Mouse (Mus musculus) embryonic facial prominence, embryonic 11.5 days (tissue): ENCODE measurements at regions not wholly inside any gene's neighbourhood (a gene's known extent, or its start where the extent isn't known, plus 50 kb on each side); places are given as distances from the start of the nearest gene placed in this dataset.
A peak's percentile ranks its signal among the peaks of the same experiment; 100 is the strongest.

Experiments used
- ATAC-seq: fragments of 200-750 bp; cut with Nextera tagmentation; replicated peaks from 2 replicates; pipeline ENCODE4 v1.8.0; 2017; ENCODE audit warnings: low read depth; ENCODE audit not compliant: insufficient number of reproducible peaks, low FRiP score, low TSS enrichment
- DNase-seq: peaks from one replicate; pipeline ENCODE4 v3.0.0-alpha.2; 2015; ENCODE audit warnings: low spot score
- H3K27ac ChIP-seq: fragments of 300-500 bp; sonication (generic); replicated peaks from 2 replicates; pipeline ENCODE4 v1.5.1; 2014; ENCODE audit warnings: mild to moderate bottlenecking, low read depth, low read length, control low read depth
- H3K27me3 ChIP-seq: fragments of 300-500 bp; sonication (generic); 2 replicates; pipeline ENCODE4 v1.6.1; 2014; ENCODE audit warnings: mild to moderate bottlenecking, low read length, moderate library complexity, mixed read lengths; ENCODE audit not compliant: control insufficient read depth, insufficient read depth
- H3K36me3 ChIP-seq: fragments of 300-500 bp; sonication (generic); replicated peaks from 2 replicates; pipeline ENCODE4 v1.6.1; 2014; ENCODE audit warnings: low read depth, mild to moderate bottlenecking, low read length, moderate library complexity, mixed read lengths; ENCODE audit not compliant: control insufficient read depth, insufficient read depth
- H3K4me1 ChIP-seq: fragments of 300-500 bp; sonication (generic); 2 replicates; pipeline ENCODE4 v1.6.1; 2014; ENCODE audit warnings: low read length, mixed read lengths; ENCODE audit not compliant: control insufficient read depth, insufficient read depth
- H3K4me2 ChIP-seq: fragments of 300-500 bp; sonication (generic); 2 replicates; pipeline ENCODE4 v1.6.1; 2014; ENCODE audit warnings: low read depth, mild to moderate bottlenecking, control low read depth, low read length, moderate library complexity
- H3K4me3 ChIP-seq: fragments of 300-500 bp; sonication (generic); 2 replicates; pipeline ENCODE4 v1.5.1; 2014; ENCODE audit warnings: low read depth, low read length, control low read depth
- H3K9ac ChIP-seq: fragments of 300-500 bp; sonication (generic); replicated peaks from 2 replicates; pipeline ENCODE4 v1.6.1; 2014; ENCODE audit warnings: mild to moderate bottlenecking, control low read depth, low read length
- H3K9me3 ChIP-seq: fragments of 300-500 bp; sonication (generic); replicated peaks from 2 replicates; pipeline ENCODE4 v1.6.1; 2016; ENCODE audit warnings: mild to moderate bottlenecking, low read length, inconsistent platforms, mixed read lengths; ENCODE audit not compliant: control insufficient read depth
- WGBS: fragments of 180-500 bp; shearing (Covaris S2); extraction: QIAGEN DNeasy Blood & Tissue Kit; methylation state at CpG from one replicate; pipeline ENCODE4 v1.1.7; 2014; 5-methylcytosine and 5-hydroxymethylcytosine counted together

GRCm38 (mm10) chr8:6577868-6578634 lies 1472.9 kb upstream of the Slc10a2 start:
- H3K36me3 ChIP-seq = no peaks in the 10 kb centered on the region
- H3K27ac ChIP-seq = no peak overlapping the region
- no peaks in the 10 kb centered on the region for H3K27me3 ChIP-seq
- H3K9me3 ChIP-seq = no peaks in the 10 kb centered on the region
- 71% methylated on average over 4 of the region's 4 CpGs for WGBS
- H3K9ac ChIP-seq = no peak overlapping the region
- H3K4me3 ChIP-seq = no peak overlapping the region
- H3K4me1 ChIP-seq = no peaks in the 10 kb centered on the region
- DNase-seq (no peak), ATAC-seq (no peak)
- H3K4me2 ChIP-seq = no peak overlapping the region

- no peak overlapping the region for H3K27ac ChIP-seq
- WGBS = 66% methylated on average over 4 of the region's 4 CpGs
- no peaks in the 10 kb centered on the region for H3K36me3 ChIP-seq
- H3K9ac ChIP-seq = no peak overlapping the region
- DNase-seq = no peak
- no peaks in the 10 kb centered on the region for H3K4me1 ChIP-seq
- no peaks in the 10 kb centered on the region for H3K27me3 ChIP-seq
- no peak for ATAC-seq
- no peak overlapping the region for H3K4me2 ChIP-seq
- no peaks in the 10 kb centered on the region for H3K9me3 ChIP-seq
- no peak overlapping the region for H3K4me3 ChIP-seq
Observed at GRCm38 (mm10) chr8:6575241-6575640, 1470.1 kb upstream of the Slc10a2 start.

GRCm38 (mm10) chr8:6573492-6573891 lies 1468.3 kb upstream of the Slc10a2 start:
- ATAC-seq = no peak
- Histone ChIP-seq H3K27ac (no peak overlapping the region), H3K9me3 (no peaks in the 10 kb centered on the region), H3K27me3 (no peaks in the 10 kb centered on the region), H3K4me2 (no peak overlapping the region), H3K9ac (no peak overlapping the region), H3K4me3 (no peak overlapping the region), H3K36me3 (no peaks in the 10 kb centered on the region), H3K4me1 (no peaks in the 10 kb centered on the region)
- WGBS = 93% methylated on average over 3 of the region's 3 CpGs
- DNase-seq = no peak

DNA sequence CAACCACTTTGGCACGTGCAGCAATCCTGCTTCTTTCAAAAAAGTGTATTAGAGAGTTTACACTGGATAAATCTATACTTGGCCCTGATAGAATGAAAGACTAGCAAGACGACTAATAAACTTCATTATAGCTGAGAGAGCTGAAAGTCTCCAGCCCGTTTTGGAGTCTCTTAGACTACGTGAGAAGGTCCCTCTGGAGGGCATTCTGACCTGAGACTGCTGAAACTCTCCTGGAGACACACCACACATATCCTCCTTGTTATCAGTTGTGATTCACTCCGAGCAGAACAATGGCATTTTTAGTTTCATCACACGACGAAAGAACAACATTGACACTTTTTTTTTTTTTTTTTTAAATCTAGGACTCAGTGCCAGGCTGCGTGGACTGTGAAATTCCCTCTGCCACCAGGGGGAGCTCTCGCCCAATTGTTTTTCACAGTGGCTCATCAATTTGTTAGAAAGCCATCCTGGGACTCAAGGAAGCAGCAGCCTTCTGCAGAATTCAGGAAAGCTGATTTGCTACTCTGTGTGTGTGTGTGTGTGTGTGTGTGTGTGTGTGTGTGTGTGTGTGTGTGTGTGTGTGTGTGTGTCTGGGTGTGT lies 1467.0 kb upstream of the Slc10a2 start:
- no peaks in the 10 kb centered on the region for H3K4me1 ChIP-seq
- no peaks in the 10 kb centered on the region for H3K27me3 ChIP-seq
- H3K4me2 ChIP-seq = no peak overlapping the region
- peak; percentile 88 for DNase-seq
- no peak overlapping the region for H3K4me3 ChIP-seq
- H3K36me3 ChIP-seq = no peaks in the 10 kb centered on the region
- peak; percentile 34; the same call in 1 of the 2 replicates for ATAC-seq
- H3K9ac ChIP-seq = no peak overlapping the region
- H3K27ac ChIP-seq = no peak overlapping the region
- H3K9me3 ChIP-seq = no peaks in the 10 kb centered on the region
- WGBS = 34% methylated on average over 9 of the region's 9 CpGs

DNA sequence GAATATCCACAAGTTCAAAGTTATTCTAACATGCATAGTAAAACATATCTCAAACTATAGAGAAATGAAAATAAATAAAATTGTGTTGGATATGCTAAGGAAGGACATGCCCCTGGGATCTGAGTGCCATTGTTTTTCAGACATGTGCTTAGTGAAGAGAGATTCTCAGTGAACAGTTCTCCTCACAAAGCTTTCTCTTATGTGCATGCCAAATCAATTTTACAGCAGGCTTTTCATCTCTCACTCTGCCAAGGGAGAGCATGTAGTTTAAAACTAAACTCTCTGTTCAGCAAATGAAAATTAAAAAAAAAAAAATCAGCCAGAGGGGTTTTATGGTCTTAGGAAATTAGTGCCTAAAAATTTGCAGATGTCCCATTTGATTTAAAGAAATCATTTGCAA lies 1445.8 kb upstream of the Slc10a2 start:
- no peak overlapping the region for H3K27ac ChIP-seq
- DNase-seq = peak; percentile 15
- no peak overlapping the region for H3K9ac ChIP-seq
- no peak overlapping the region for H3K4me2 ChIP-seq
- ATAC-seq = no peak
- no peak overlapping the region for H3K4me3 ChIP-seq
- no peaks in the 10 kb centered on the region for H3K9me3 ChIP-seq
- H3K4me1 ChIP-seq = no peaks in the 10 kb centered on the region
- no peaks in the 10 kb centered on the region for H3K27me3 ChIP-seq
- no peaks in the 10 kb centered on the region for H3K36me3 ChIP-seq

- H3K27ac ChIP-seq = no peak overlapping the region
- DNase-seq (peak; percentile 38), ATAC-seq (no peak)
- H3K4me1 ChIP-seq = no peaks in the 10 kb centered on the region
- no peak overlapping the region for H3K9ac ChIP-seq
- H3K27me3 ChIP-seq = no peaks in the 10 kb centered on the region
- no peaks in the 10 kb centered on the region for H3K36me3 ChIP-seq
- WGBS = 45% methylated on average over 5 of the region's 5 CpGs
- no peak overlapping the region for H3K4me2 ChIP-seq
- no peaks in the 10 kb centered on the region for H3K9me3 ChIP-seq
- H3K4me3 ChIP-seq = no peak overlapping the region
Observed at GRCm38 (mm10) chr8:6527171-6527570, 1422.0 kb upstream of the Slc10a2 start.

DNA sequence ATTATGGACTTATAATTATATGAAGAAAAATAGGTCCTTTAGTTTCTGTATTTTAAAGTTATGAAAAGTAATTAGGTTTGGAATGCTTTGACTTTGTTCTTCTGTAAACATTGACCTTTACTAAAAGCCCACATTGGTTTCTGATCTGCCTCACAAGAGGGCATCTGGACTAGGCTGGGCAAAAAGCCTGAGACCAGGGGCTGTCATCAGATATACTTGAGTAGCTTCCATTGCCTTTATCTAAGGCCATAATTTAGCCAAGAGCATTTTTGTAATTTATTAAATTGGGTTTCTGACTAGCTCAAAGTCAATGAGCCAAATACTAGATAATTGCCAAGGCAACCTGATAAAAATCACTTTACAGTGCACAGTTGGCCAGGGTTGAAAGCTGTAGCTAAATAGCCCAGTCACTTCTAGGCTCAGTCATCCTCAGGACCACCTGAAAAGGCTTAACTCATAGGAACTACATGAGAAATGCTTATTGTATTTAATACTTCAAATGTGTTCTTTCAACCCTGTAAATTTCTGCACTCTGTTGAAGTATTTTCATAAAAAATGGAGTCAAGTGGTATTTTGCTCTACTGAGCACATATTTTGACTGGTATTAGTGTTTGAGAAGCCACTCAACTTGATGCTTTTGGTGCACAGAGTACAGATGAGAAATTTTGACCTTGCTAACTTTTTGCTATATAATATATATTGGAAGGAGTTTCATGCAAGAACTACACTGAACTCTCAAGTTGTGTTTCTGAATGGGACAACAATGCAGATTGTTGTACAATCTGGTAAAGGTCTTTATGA lies 1410.9 kb upstream of the Slc10a2 start:
- no peak overlapping the region for H3K27ac ChIP-seq
- no peaks in the 10 kb centered on the region for H3K27me3 ChIP-seq
- H3K4me1 ChIP-seq = no peaks in the 10 kb centered on the region
- H3K4me2 ChIP-seq = no peak overlapping the region
- no peaks in the 10 kb centered on the region for H3K9me3 ChIP-seq
- no peak for ATAC-seq
- H3K9ac ChIP-seq = no peak overlapping the region
- H3K4me3 ChIP-seq = no peak overlapping the region
- H3K36me3 ChIP-seq = no peaks in the 10 kb centered on the region
- DNase-seq = peak; percentile 25

DNA sequence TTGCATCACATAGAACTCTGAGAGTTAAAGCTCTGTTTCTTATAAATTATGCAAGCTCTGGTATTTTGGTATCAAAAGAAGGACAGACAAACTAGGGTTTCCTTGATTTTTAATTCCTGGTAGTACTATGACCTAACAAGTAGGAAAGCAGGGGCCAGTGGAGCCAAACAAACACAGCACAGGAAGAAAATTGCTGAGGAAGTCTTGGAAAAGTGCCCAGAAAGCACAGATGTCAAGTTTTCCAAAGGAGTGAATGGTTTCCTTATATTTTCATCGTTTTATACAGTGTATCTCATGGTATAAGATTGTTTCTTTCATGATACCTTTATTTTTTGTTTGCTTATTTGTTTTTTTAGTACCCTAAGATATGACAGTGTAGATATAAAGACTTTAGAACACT lies 1387.3 kb upstream of the Slc10a2 start:
- Histone ChIP-seq H3K27ac (no peak overlapping the region), H3K9me3 (no peaks in the 10 kb centered on the region), H3K9ac (no peak overlapping the region), H3K27me3 (no peaks in the 10 kb centered on the region), H3K4me1 (no peaks in the 10 kb centered on the region), H3K36me3 (no peaks in the 10 kb centered on the region), H3K4me2 (no peak overlapping the region), H3K4me3 (no peak overlapping the region)
- ATAC-seq (no peak), DNase-seq (no peak)
- WGBS = 78% methylated on average over 1 of the region's 1 CpGs
